ENCODE assay signal across 8 mouse cellular contexts in genomic region chr13:69533405-69534333, GRCm38 (mm10). TPM values are rescaled to one million over a fixed set of nuclear protein-coding genes. Genes with fewer than 3 reads are reported as not detected.
A peak's percentile ranks its signal among the peaks of the same experiment; 100 is the strongest.
DNase-seq lines count a peak whose midpoint lies in the region; ATAC-seq lines count a peak whose summit lies in the region.

Gene Nsun2, plus strand, starts transcription at chr13:69533746.

- H3K36me3 ChIP-seq in hindbrain, embryonic 15.5 days, result no peaks in the 10 kb centered on the region

- WGBS in hindbrain, embryonic 15.5 days, result under 1% methylated on average over 92 of the region's 155 CpGs

- H3K9me3 ChIP-seq in hindbrain, embryonic 15.5 days, result no peaks in the 10 kb centered on the region

- H3K27ac ChIP-seq in hindbrain, embryonic 15.5 days (replicated peaks), result peak within 1 kb of the TSS; percentile 96

- H3K27me3 ChIP-seq in hindbrain, embryonic 15.5 days, result no peaks in the 10 kb centered on the region

- peak within 1 kb of the TSS; percentile 72 for H3K4me3 ChIP-seq in hindbrain, embryonic 15.5 days

- peak; percentile 19 for ATAC-seq in hindbrain, embryonic 15.5 days (ENCODE audit: low FRiP score, low read depth)
- ATAC-seq in megakaryocyte, adult 5-6 weeks (ENCODE audit: poor library complexity, severe bottlenecking), result peak; percentile 17

- intact Hi-C loops in left cerebral cortex, postnatal 10 days (cut with DNase I), result no loop called here

- peak; percentile 49 for DNase-seq in adipocyte (ENCODE audit: low spot score)
- peak; percentile 81 to 89 for DNase-seq in cerebellum, postnatal 25 days
- DNase-seq in gastrocnemius, adult 8-10 months (ENCODE audit: low spot score in 2 of 2), result peak in 1 of 2 experiments; percentile 44
- peak in 1 of 2 experiments; percentile 81 for DNase-seq in left cerebral cortex, postnatal 10 days (ENCODE audit: extremely low spot score in 1 of 2, low spot score in 2 of 2)
- DNase-seq in right cerebral cortex, postnatal 25 days, result peak; percentile 66
- DNase-seq in ovary, postnatal 14 days (ENCODE audit: low spot score), result no peak

- H3K4me1 ChIP-seq in hindbrain, embryonic 15.5 days (replicated peaks), result peaks cover 54% of the 10 kb centered on the region

- peak within 1 kb of the TSS; percentile 96 for H3K4me2 ChIP-seq in hindbrain, embryonic 15.5 days

- peak within 1 kb of the TSS; percentile 76 for H3K9ac ChIP-seq in hindbrain, embryonic 15.5 days

RNA-seq across cellular contexts. Expression of gene Nsun2, which starts in this region (rescaled TPM):
- 10 to 100 TPM; 41.3 to 58.5 (median 46.7) TPM for total RNA-seq in gastrocnemius, adult 8-10 months (2022)
- 73.5 and 74.6 TPM in 2 replicates for polyA plus RNA-seq in hindbrain, embryonic 15.5 days (2015; fragmentation: Nextera tagmentation; extraction: Ambion mirVana)
- 10 to 100 TPM; 67.6 to 68.9 TPM for total RNA-seq in left cerebral cortex, postnatal 10 days (2021)
- total RNA-seq in megakaryocyte, adult 5-6 weeks (2015), result 32.6 and 33.9 TPM in 2 replicates
- 61.7 and 76.5 TPM in 2 replicates for total RNA-seq in megakaryocyte, adult 5-6 weeks (2017)
